11 mouse cellular contexts compared by ENCODE assay signal in genomic region chr11:22969486-22969885, GRCm38 (mm10). TPM values are rescaled to one million over a fixed set of nuclear protein-coding genes. Genes with fewer than 3 reads are reported as not detected.
DNase-seq lines count a peak whose midpoint lies in the region; ATAC-seq and TF ChIP-seq lines count a peak whose summit lies in the region.
"Had no signal": no experiment of that assay in that cellular context is flagged by ENCODE, and none has a peak within 500 bp of the region (broad histone marks: within the 10 kb centered on the region; RNA-seq: fewer than 3 reads in every experiment).

No protein-coding gene starts in this region.

- ATAC-seq in embryonic facial prominence, embryonic 14.5 days (ENCODE audit: low read depth): no peak

- WGBS in embryonic facial prominence, embryonic 14.5 days: 57% methylated on average over 6 of the region's 6 CpGs

- H3K9me3 ChIP-seq in embryonic facial prominence, embryonic 14.5 days (ENCODE audit: control insufficient read depth, low read length): peaks cover 67% of the 10 kb centered on the region

- no peaks in the 10 kb centered on the region for H3K4me1 ChIP-seq in embryonic facial prominence, embryonic 14.5 days (ENCODE audit: control insufficient read depth, insufficient read depth, low read length)

- H3K4me2 ChIP-seq in embryonic facial prominence, embryonic 14.5 days (ENCODE audit: low read depth, low read length): no peak overlapping the region
- H3K4me2 ChIP-seq: forebrain, embryonic 12.5 days had no signal

- H3K9ac ChIP-seq in embryonic facial prominence, embryonic 14.5 days (ENCODE audit: low read depth, low read length): no peak overlapping the region
- H3K9ac ChIP-seq: forebrain, embryonic 12.5 days had no signal

- H3K27ac ChIP-seq in left cerebral cortex, adult 2 months: no peak overlapping the region
- no peak overlapping the region for H3K27ac ChIP-seq in embryonic facial prominence, embryonic 14.5 days (replicated peaks; ENCODE audit: low read depth, low read length)
- H3K27ac ChIP-seq: forebrain, embryonic 12.5 days had no signal

- intact Hi-C loops in left cerebral cortex, adult 2 months (cut with DNase I): loop anchor here (5.0 kb wide), 1 partner anchor 247 kb away; no protein-coding TSS in a partner anchor
- intact Hi-C loops in left cerebral cortex, postnatal 4 days (cut with DNase I): no loop called here

- TF ChIP-seq CTCF in left cerebral cortex, adult 2 months (IDR thresholded peaks at IDR 0.05): peak; percentile 70

- no peaks in the 10 kb centered on the region for H3K27me3 ChIP-seq in embryonic facial prominence, embryonic 14.5 days (replicated peaks; ENCODE audit: control insufficient read depth, insufficient read depth, low read length)
- H3K27me3 ChIP-seq: forebrain, embryonic 12.5 days had no signal

- peaks cover 36% of the 10 kb centered on the region for H3K36me3 ChIP-seq in embryonic facial prominence, embryonic 14.5 days (ENCODE audit: control insufficient read depth, insufficient read depth, low read length)

- H3K4me3 ChIP-seq in left cerebral cortex, adult 2 months: no peak overlapping the region
- no peak overlapping the region for H3K4me3 ChIP-seq in embryonic facial prominence, embryonic 14.5 days (ENCODE audit: low read depth, low read length)
- H3K4me3 ChIP-seq: forebrain, embryonic 12.5 days had no signal

- peak; percentile 44 for DNase-seq in embryo, embryonic 10.5 days (ENCODE audit: low spot score)
- DNase-seq in embryo, embryonic 9.5 days (ENCODE audit: extremely low spot score): no peak
- DNase-seq in left cerebral cortex, adult 2 months (ENCODE audit: extremely low spot score in 1 of 2, low spot score in 2 of 2): no peak
- no peak for DNase-seq in left cerebral cortex, postnatal 4 days
- peak; percentile 69 for DNase-seq in CD4-positive, CD25-positive, alpha-beta regulatory T cell, adult 2 months (ENCODE audit: low read depth, low spot score)
- peak; percentile 34 for DNase-seq in embryonic facial prominence, embryonic 14.5 days (ENCODE audit: low spot score)
- DNase-seq in right cerebral cortex, postnatal 10 days (ENCODE audit: low spot score in 2 of 2): no peak
- DNase-seq in adrenal gland, adult 8-10 months: no peak
- DNase-seq: adrenal gland, postnatal 10 days; cerebellum, postnatal 14 days had no signal

RNA-seq across cellular contexts. Expression of gene Zrsr1, which starts 2.3 kb away (rescaled TPM):
- total RNA-seq in left cerebral cortex, adult 2 months (2021): 10 to 100 TPM; 70.0 to 75.6 TPM
- 10 to 100 TPM; 28.8 to 33.1 TPM for total RNA-seq in left cerebral cortex, postnatal 4 days (2021)
- polyA plus RNA-seq in embryonic facial prominence, embryonic 14.5 days (2014; fragmentation: Nextera tagmentation; extraction: Ambion mirVana): 3.5 and 3.8 TPM in 2 replicates
- total RNA-seq in adrenal gland, adult 8-10 months (2022): 10 to 100 TPM; 36.9 to 43.0 (median 39.3) TPM

RNA-seq across cellular contexts. Expression of gene Gm28048, which starts 12.4 kb away (rescaled TPM):
- 10 to 100 TPM in 1 of 2 experiments, 1 to 10 TPM in 1; 9.5 to 14.7 TPM for total RNA-seq in left cerebral cortex, adult 2 months (2021)
- total RNA-seq in left cerebral cortex, postnatal 4 days (2021): 1 to 10 TPM; 2.2 to 2.9 TPM
- polyA plus RNA-seq in embryonic facial prominence, embryonic 14.5 days (2014; fragmentation: Nextera tagmentation; extraction: Ambion mirVana): 13.6 and 15.0 TPM in 2 replicates
- total RNA-seq in adrenal gland, adult 8-10 months (2022): 10 to 100 TPM; 44.3 to 72.0 (median 46.8) TPM

RNA-seq across cellular contexts. Expression of gene Commd1, which starts 12.7 kb away (rescaled TPM):
- total RNA-seq in left cerebral cortex, adult 2 months (2021): 10 to 100 TPM; 36.7 to 47.7 TPM
- 10 to 100 TPM; 60.6 to 68.7 TPM for total RNA-seq in left cerebral cortex, postnatal 4 days (2021)
- 374 and 376 TPM in 2 replicates for polyA plus RNA-seq in embryonic facial prominence, embryonic 14.5 days (2014; fragmentation: Nextera tagmentation; extraction: Ambion mirVana)
- 10 to 100 TPM; 84.5 to 100.0 (median 90.1) TPM for total RNA-seq in adrenal gland, adult 8-10 months (2022)

RNA-seq across cellular contexts. Expression of gene Cct4, which starts 20.8 kb away (rescaled TPM):
- total RNA-seq in left cerebral cortex, adult 2 months (2021): 100 to 1,000 TPM in 1 of 2 experiments, 10 to 100 TPM in 1; 97.1 to 104 TPM
- total RNA-seq in left cerebral cortex, postnatal 4 days (2021): 100 to 1,000 TPM; 194 to 197 TPM
- polyA plus RNA-seq in embryonic facial prominence, embryonic 14.5 days (2014; fragmentation: Nextera tagmentation; extraction: Ambion mirVana): 267 and 291 TPM in 2 replicates
- total RNA-seq in adrenal gland, adult 8-10 months (2022): 100 to 1,000 TPM; 129 to 168 (median 144) TPM

RNA-seq across cellular contexts. Expression of gene Fam161a, which starts 37.8 kb away (rescaled TPM):
- total RNA-seq in left cerebral cortex, adult 2 months (2021): 1 to 10 TPM; 4.9 to 5.0 TPM
- total RNA-seq in left cerebral cortex, postnatal 4 days (2021): 1 to 10 TPM; 3.9 to 4.3 TPM
- polyA plus RNA-seq in embryonic facial prominence, embryonic 14.5 days (2014; fragmentation: Nextera tagmentation; extraction: Ambion mirVana): 6.7 and 11.8 TPM in 2 replicates
- total RNA-seq in adrenal gland, adult 8-10 months (2022): 10 to 100 TPM; 14.8 to 29.9 (median 22.3) TPM

Comparison
In these comparisons a context has a peak if more than half of its experiments do, and no peak if none do; other contexts are left out.
1. DNase-seq: peak in embryo, embryonic 10.5 days (single experiment), CD4-positive, CD25-positive, alpha-beta regulatory T cell, adult 2 months (single experiment) and embryonic facial prominence, embryonic 14.5 days (single experiment); none in embryo, embryonic 9.5 days (single experiment), left cerebral cortex, adult 2 months (0 of 2), left cerebral cortex, postnatal 4 days (single experiment), right cerebral cortex, postnatal 10 days (0 of 2) and adrenal gland, adult 8-10 months (single experiment).